In genomic region chr19:38198731-38199130, GRCm38 (mm10) we compare ENCODE assay signal across 11 mouse cellular contexts. TPM values are rescaled to one million over a fixed set of nuclear protein-coding genes. Genes with fewer than 3 reads are reported as not detected.
DNase-seq lines count a peak whose midpoint lies in the region; ATAC-seq and TF ChIP-seq lines count a peak whose summit lies in the region.
"Had no signal": no experiment of that assay in that cellular context is flagged by ENCODE, and none has a peak within 500 bp of the region (broad histone marks: within the 10 kb centered on the region; RNA-seq: fewer than 3 reads in every experiment).

No protein-coding gene starts in this region.

- no peak for TF ChIP-seq POLR2A in brain, embryonic 14.5 days (IDR thresholded peaks at IDR 0.05; ENCODE audit: borderline replicate concordance, extremely low read depth, insufficient read depth, insufficient read length, poor library complexity, severe bottlenecking)

- no peaks in the 10 kb centered on the region for H3K36me3 ChIP-seq in embryonic facial prominence, embryonic 11.5 days (replicated peaks; ENCODE audit: control insufficient read depth, insufficient read depth, low read depth, low read length)
- peaks cover 25% of the 10 kb centered on the region for H3K36me3 ChIP-seq in embryonic facial prominence, embryonic 10.5 days (replicated peaks)

- H3K4me2 ChIP-seq in embryonic facial prominence, embryonic 11.5 days (ENCODE audit: low read depth, low read length): no peak overlapping the region

- H3K27me3 ChIP-seq in embryonic facial prominence, embryonic 11.5 days (ENCODE audit: control insufficient read depth, insufficient read depth, low read length): no peaks in the 10 kb centered on the region
- no peaks in the 10 kb centered on the region for H3K27me3 ChIP-seq in embryonic facial prominence, embryonic 10.5 days (replicated peaks; ENCODE audit: low read depth, poor library complexity, severe bottlenecking)

- ATAC-seq in embryonic facial prominence, embryonic 11.5 days (replicated peaks; ENCODE audit: insufficient number of reproducible peaks, low FRiP score, low TSS enrichment, low read depth): no peak
- no peak for ATAC-seq in erythroid progenitor cell, adult 5-6 weeks (replicated peaks; ENCODE audit: low FRiP score, poor library complexity, severe bottlenecking)

- DNase-seq in embryonic facial prominence, embryonic 11.5 days (ENCODE audit: low spot score): peak; percentile 37
- no peak for DNase-seq in embryonic facial prominence, embryonic 10.5 days (ENCODE audit: low spot score)
- DNase-seq in left cerebral cortex, adult 2 months (ENCODE audit: extremely low spot score in 1 of 2, low spot score in 2 of 2): no peak
- no peak for DNase-seq in left cerebral cortex, postnatal 10 days (ENCODE audit: extremely low spot score in 1 of 2, low spot score in 2 of 2)
- peak; percentile 4 to 5 for DNase-seq in B cell, adult 2 months
- peak; percentile 61 for DNase-seq in brain, embryonic 14.5 days (ENCODE audit: low read depth)
- DNase-seq in spleen, postnatal 10 days (ENCODE audit: low spot score in 2 of 2): no peak
- DNase-seq: adrenal gland, adult 2 months; gastrocnemius, postnatal 25 days; heart, postnatal 14 days had no signal

- H3K9ac ChIP-seq in embryonic facial prominence, embryonic 11.5 days (replicated peaks; ENCODE audit: low read length): no peak overlapping the region

- no peaks in the 10 kb centered on the region for H3K4me1 ChIP-seq in embryonic facial prominence, embryonic 11.5 days (ENCODE audit: control insufficient read depth, insufficient read depth, low read length)
- no peaks in the 10 kb centered on the region for H3K4me1 ChIP-seq in embryonic facial prominence, embryonic 10.5 days

- intact Hi-C loops in left cerebral cortex, adult 2 months (cut with DNase I): loop anchor here (2.0 kb wide), 3 partner anchors 122 to 244 kb away; partner anchors contain the start of gene Cep55
- intact Hi-C loops in left cerebral cortex, postnatal 10 days (cut with DNase I): loop anchor here (2.0 to 10.0 kb wide), 2 partner anchors 114 to 244 kb away; no protein-coding TSS in a partner anchor

- no peak overlapping the region for H3K27ac ChIP-seq in embryonic facial prominence, embryonic 11.5 days (replicated peaks; ENCODE audit: low read depth, low read length)
- no peak overlapping the region for H3K27ac ChIP-seq in embryonic facial prominence, embryonic 10.5 days (replicated peaks)
- H3K27ac ChIP-seq in left cerebral cortex, adult 2 months: no peak overlapping the region

- no peak overlapping the region for H3K4me3 ChIP-seq in embryonic facial prominence, embryonic 11.5 days (ENCODE audit: low read depth, low read length)
- H3K4me3 ChIP-seq in embryonic facial prominence, embryonic 10.5 days: no peak overlapping the region
- H3K4me3 ChIP-seq in left cerebral cortex, adult 2 months: no peak overlapping the region

- no peaks in the 10 kb centered on the region for H3K9me3 ChIP-seq in embryonic facial prominence, embryonic 11.5 days (replicated peaks; ENCODE audit: control insufficient read depth, low read length)
- H3K9me3 ChIP-seq in embryonic facial prominence, embryonic 10.5 days: 0 out of 2 replicates have a peak, but pooled peaks cover 4% of the 10 kb centered on the region

- WGBS in embryonic facial prominence, embryonic 11.5 days: 86% methylated on average over 5 of the region's 5 CpGs
- 88% methylated on average over 5 of the region's 5 CpGs for WGBS in embryonic facial prominence, embryonic 10.5 days

- peak; percentile 54 for TF ChIP-seq CTCF in left cerebral cortex, adult 2 months (IDR thresholded peaks at IDR 0.05)
- TF ChIP-seq CTCF in brain, embryonic 14.5 days (IDR thresholded peaks at IDR 0.05; ENCODE audit: borderline replicate concordance, extremely low read depth, insufficient read depth, insufficient read length): no peak

RNA-seq across cellular contexts. Expression of gene Fra10ac1, which starts 25.2 kb away (rescaled TPM):
- polyA plus RNA-seq in embryonic facial prominence, embryonic 11.5 days (2014; fragmentation: Nextera tagmentation; extraction: Ambion mirVana): 43.8 and 46.4 TPM in 2 replicates
- 44.1 and 44.6 TPM in 2 replicates for polyA plus RNA-seq in embryonic facial prominence, embryonic 10.5 days (2016; fragmentation: Nextera tagmentation; extraction: Ambion mirVana)
- total RNA-seq in left cerebral cortex, adult 2 months (2021): 10 to 100 TPM; 14.4 to 16.3 TPM
- total RNA-seq in left cerebral cortex, postnatal 10 days (2021): 10 to 100 TPM; 15.7 to 16.0 TPM
- 24.4 and 25.6 TPM in 2 replicates for polyA plus RNA-seq in brain, embryonic 14.5 days (2012; rRNA removed)
- 1.8 and 2.1 TPM in 2 replicates for total RNA-seq in erythroid progenitor cell, adult 5-6 weeks (2015; ENCODE audit: low replicate concordance)
- 6.1 and 9.5 TPM in 2 replicates for total RNA-seq in erythroid progenitor cell, adult 5-6 weeks (2017; ENCODE audit: low replicate concordance)

Comparison
In these comparisons a context has a peak if more than half of its experiments do, and no peak if none do; other contexts are left out.
1. DNase-seq: peak in embryonic facial prominence, embryonic 11.5 days (single experiment), B cell, adult 2 months (2 of 2) and brain, embryonic 14.5 days (single experiment); none in embryonic facial prominence, embryonic 10.5 days (single experiment), left cerebral cortex, adult 2 months (0 of 2), left cerebral cortex, postnatal 10 days (0 of 2) and spleen, postnatal 10 days (0 of 2).